Mouse (Mus musculus): ENCODE data around the gene Mafg.

The Mafg gene

GRCm38 (mm10) chr11:120647047-120647830, 13.8 kb upstream of the Mafg start:
- no peak for DNase-seq (ENCODE audit: low read depth, low spot score)

GRCm38 (mm10) chr11:120643601-120643987, 10.2 kb upstream of the Mafg start, which contains the start of gene Pycr1:
TSS of gene Pycr1 (minus strand) at chr11:120643769.
- DNase-seq (ENCODE audit: low read depth, low spot score) = peak; percentile 75

- no peak for DNase-seq (ENCODE audit: low read depth, low spot score)
These were observed 9.7 kb upstream of the Mafg start for GRCm38 (mm10) chr11:120642939-120643600.

- DNase-seq (ENCODE audit: low read depth, low spot score) = no peak
These were observed 8.5 kb upstream of the Mafg start for GRCm38 (mm10) chr11:120641869-120642268.

GRCm38 (mm10) chr11:120641255-120641654, 7.9 kb upstream of the Mafg start:
- no peak for DNase-seq (ENCODE audit: low read depth, low spot score)

- DNase-seq (ENCODE audit: low read depth, low spot score) = no peak
These were observed 1.4 kb upstream of the Mafg start for GRCm38 (mm10) chr11:120634810-120635209.

- DNase-seq (ENCODE audit: low read depth, low spot score) = peak; percentile 54
These were observed 561 bp downstream of the Mafg start for GRCm38 (mm10) chr11:120632559-120633519.

- no peak for DNase-seq (ENCODE audit: low read depth, low spot score)
These were observed 1.5 kb downstream of the Mafg start for GRCm38 (mm10) chr11:120631726-120632448.

GRCm38 (mm10) chr11:120630881-120631725, 2.3 kb downstream of the Mafg start:
- DNase-seq (ENCODE audit: low read depth, low spot score) = no peak

GRCm38 (mm10) chr11:120630401-120630871, 3.0 kb downstream of the Mafg start:
- DNase-seq (ENCODE audit: low read depth, low spot score) = no peak

- no peak for DNase-seq (ENCODE audit: low read depth, low spot score)
These were observed 3.5 kb downstream of the Mafg start for GRCm38 (mm10) chr11:120629911-120630310.

- DNase-seq (ENCODE audit: low read depth, low spot score) = no peak
These were observed 4.1 kb downstream of the Mafg start for GRCm38 (mm10) chr11:120629341-120629730.

- no peak for DNase-seq (ENCODE audit: low read depth, low spot score)
These were observed 4.6 kb downstream of the Mafg start for GRCm38 (mm10) chr11:120628601-120629340.

GRCm38 (mm10) chr11:120627468-120628300, 5.7 kb downstream of the Mafg start:
- DNase-seq (ENCODE audit: low read depth, low spot score) = no peak

GRCm38 (mm10) chr11:120626785-120627467, 6.5 kb downstream of the Mafg start:
- DNase-seq (ENCODE audit: low read depth, low spot score) = no peak

GRCm38 (mm10) chr11:120625152-120625775, 8.1 kb downstream of the Mafg start, which contains the start of gene Sirt7:
TSS of gene Sirt7 (minus strand) at chr11:120625240.
- no peak for DNase-seq (ENCODE audit: low read depth, low spot score)

GRCm38 (mm10) chr11:120624680-120625111, 8.7 kb downstream of the Mafg start:
- peak; percentile 79 for DNase-seq (ENCODE audit: low read depth, low spot score)
